Mouse (Mus musculus) CD4-positive helper T cell, adult 2 months (primary cell): ENCODE data around the gene Syt2.

Source experiments
- DNase-seq: peaks from one replicate; pipeline ENCODE4 v3.0.0-alpha.2; 2012; ENCODE audit warnings: low read depth, missing footprints, low spot score

Syt2 gene

DNA sequence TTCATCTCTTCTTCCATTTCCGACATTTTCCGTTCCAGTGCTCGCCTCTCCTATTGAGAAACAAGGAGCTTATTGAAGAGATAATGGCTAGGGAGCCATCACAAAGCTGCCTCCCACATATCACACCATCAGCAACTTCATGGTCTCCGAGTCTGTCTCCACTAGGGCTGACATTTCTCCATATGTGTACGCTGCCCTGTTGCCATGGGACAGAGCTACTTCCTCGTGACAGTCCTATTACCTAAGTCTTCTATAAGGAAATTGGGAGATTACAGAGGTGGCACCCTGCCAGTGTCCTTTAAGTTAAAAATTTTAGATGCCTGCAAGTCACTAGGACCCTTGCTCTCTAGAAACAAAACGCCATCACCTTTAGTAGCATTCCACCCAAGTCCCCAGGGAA, 125.5 kb downstream of the Syt2 start:
- no peak for DNase-seq

- DNase-seq = no peak
Measured at GRCm38 (mm10) chr1:134772821-134773220, 126.3 kb downstream of the Syt2 start.

DNA sequence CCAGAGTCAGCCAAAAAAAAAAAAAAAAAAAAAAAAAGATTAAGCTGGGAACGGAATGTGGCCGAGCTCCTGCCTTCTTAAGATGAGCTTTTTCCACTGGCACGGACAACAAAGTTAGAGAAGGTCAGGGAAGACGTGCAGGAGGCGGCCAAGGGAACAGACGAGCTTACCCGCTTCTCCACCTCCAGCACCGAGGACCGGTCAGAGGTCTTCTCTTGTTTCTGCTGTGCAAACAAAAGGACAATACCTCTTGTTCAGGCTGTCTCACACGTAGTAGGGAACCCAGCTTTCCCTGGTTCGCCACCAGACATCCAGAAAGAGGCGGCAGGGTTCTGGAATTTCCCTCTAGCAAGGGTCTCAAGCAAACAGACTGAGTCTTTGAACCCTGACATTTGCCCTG, 126.8 kb downstream of the Syt2 start:
- no peak for DNase-seq

GRCm38 (mm10) chr1:134774247-134774646, 127.8 kb downstream of the Syt2 start:
- no peak for DNase-seq

- DNase-seq = no peak
Measured at GRCm38 (mm10) chr1:134774728-134775287, 128.3 kb downstream of the Syt2 start.

DNA sequence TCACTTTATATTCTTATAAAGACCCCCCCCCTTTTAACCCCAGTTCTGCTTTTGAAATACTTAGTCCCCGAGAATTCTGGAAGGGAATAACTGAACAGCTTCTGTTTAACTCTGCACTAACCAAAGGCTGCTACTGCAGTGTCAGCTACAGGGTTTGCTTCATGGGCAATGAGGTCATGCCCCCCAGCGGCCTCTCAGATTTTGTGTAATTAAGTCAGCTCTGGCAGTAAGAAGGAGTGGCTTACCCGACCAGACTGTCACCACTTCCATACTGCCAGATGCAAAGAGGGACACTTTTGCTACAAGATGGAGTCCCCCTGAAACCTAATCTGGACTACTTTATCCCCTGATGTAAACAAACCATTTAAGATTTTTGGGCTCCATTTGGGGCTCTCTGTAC, 129.2 kb downstream of the Syt2 start:
- DNase-seq = no peak

DNA sequence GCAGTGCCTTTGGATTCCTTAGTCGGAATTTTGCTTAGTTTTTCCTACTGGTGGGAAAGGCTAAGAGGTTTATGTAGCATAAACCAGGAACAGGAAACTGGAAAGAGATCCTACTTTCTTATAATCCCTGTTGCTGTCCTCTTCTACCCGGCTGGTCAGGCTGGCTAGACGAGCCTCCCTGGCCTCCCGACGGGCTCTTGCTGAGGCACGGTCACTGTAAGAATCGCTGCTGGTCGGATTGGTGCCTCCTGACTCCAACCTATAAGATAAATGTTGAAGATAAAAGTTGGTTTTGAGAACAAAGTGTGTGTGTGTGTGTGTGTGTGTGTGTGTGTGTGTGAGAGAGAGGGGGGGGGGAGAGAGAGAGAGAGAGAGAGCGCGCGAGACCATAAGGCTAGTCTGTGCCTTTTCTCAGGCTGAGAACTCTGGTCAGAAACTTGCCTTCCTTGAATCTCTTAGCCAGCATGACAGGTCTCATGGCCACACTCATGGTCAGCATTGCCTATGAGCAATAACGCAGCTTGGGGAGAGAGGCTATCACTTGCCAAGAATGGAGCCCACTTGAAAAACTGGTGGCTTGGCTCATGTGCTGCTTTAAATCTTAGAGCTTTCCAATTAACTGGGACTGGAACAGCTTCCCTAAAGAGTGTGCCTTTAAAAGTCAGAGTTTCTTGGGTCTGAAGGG, 130.9 kb downstream of the Syt2 start:
- no peak for DNase-seq

- DNase-seq = no peak
Measured at GRCm38 (mm10) chr1:134777936-134778548, 131.6 kb downstream of the Syt2 start.

- no peak for DNase-seq
Measured at GRCm38 (mm10) chr1:134782797-134783196, 136.3 kb downstream of the Syt2 start.

- DNase-seq = no peak
Measured at GRCm38 (mm10) chr1:134783958-134784357, 137.5 kb downstream of the Syt2 start.

- no peak for DNase-seq
Measured at GRCm38 (mm10) chr1:134784481-134784880, 138.0 kb downstream of the Syt2 start.

GRCm38 (mm10) chr1:134784911-134785310, 138.4 kb downstream of the Syt2 start:
- no peak for DNase-seq

GRCm38 (mm10) chr1:134788096-134788495, 141.6 kb downstream of the Syt2 start:
- DNase-seq = no peak

- no peak for DNase-seq
Measured at GRCm38 (mm10) chr1:134790716-134791439, 144.4 kb downstream of the Syt2 start.

DNA sequence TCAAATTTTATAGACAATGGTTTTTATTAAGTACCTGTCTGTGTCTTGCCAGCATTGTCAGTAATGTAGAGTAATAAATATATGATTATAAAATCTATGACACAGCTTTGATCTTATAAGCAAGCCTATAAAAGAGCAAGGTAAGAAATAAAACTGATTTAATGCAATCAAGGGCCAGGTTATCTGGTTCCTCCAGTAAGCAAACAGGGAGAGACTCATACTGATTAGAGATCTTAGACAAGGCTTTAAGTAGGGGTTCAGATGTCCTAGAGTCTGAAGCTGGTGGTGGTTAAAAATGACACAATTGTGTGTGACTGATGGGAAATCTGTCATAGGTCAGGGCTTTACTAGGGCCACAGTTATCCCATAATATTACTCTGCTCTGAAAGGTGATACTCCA, 145.0 kb downstream of the Syt2 start:
- no peak for DNase-seq

GRCm38 (mm10) chr1:134796076-134796475, 149.6 kb downstream of the Syt2 start:
- DNase-seq = no peak

- DNase-seq = no peak
Measured at GRCm38 (mm10) chr1:134796536-134796935, 150.1 kb downstream of the Syt2 start.

- DNase-seq = no peak
Measured at GRCm38 (mm10) chr1:134801758-134802157, 155.3 kb downstream of the Syt2 start.

- DNase-seq = no peak
Measured at GRCm38 (mm10) chr1:134803286-134804117, 157.0 kb downstream of the Syt2 start.

GRCm38 (mm10) chr1:134804373-134804772, 157.9 kb downstream of the Syt2 start:
- DNase-seq = no peak

DNA sequence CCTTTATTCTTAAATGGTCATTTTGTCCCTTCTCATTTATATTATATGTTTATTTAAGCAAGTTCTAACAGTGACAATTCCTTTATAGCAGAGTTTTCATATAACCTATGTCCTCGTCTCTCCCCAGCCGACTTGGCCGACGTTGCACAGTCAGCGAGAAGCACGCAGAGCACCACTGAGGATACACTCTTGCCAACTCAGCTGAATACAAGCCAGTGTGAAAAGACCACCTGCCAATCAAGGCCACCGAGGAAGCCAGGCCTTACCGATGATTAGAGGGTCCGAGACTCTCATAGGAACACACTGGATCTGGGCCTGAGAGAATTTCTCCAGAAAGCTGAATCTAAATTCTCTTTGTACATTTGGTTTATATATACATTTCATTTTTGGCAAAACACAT, 159.0 kb downstream of the Syt2 start:
- no peak for DNase-seq
